Mouse (Mus musculus): ENCODE results near the gene Gstt4.

The Gstt4 gene

GRCm38 (mm10) chr10:75835761-75836531 lies 13.6 kb upstream of the Gstt4 start:
- peak; percentile 27 for DNase-seq

- DNase-seq, result peak; percentile 77
Measured at GRCm38 (mm10) chr10:75835307-75835706, 13.0 kb upstream of the Gstt4 start.

- no peak for DNase-seq
Measured at GRCm38 (mm10) chr10:75834721-75835120, 12.4 kb upstream of the Gstt4 start.

DNA sequence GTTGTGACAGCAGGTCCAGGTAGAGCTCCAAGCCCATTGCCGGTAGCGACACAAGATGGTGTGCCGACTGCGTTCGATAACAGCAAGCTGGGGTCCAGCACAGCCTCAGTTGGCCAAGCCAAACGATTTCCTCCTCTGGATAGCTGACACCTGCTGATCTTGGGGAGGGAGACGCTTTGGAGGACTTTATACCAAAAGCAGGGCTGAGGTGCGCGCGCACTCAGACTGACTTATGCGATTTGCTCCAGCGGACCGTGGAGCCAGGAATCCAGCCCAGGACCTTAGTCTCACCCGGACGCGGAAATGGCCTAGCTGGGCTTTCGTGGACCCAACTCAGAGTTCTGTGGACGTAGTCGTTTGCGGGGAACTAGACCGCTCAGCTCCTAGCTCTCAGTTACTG lies 11.9 kb upstream of the Gstt4 start:
- DNase-seq, result peak; percentile 78

- no peak for DNase-seq
Measured at GRCm38 (mm10) chr10:75833456-75834080, 11.2 kb upstream of the Gstt4 start.

DNA sequence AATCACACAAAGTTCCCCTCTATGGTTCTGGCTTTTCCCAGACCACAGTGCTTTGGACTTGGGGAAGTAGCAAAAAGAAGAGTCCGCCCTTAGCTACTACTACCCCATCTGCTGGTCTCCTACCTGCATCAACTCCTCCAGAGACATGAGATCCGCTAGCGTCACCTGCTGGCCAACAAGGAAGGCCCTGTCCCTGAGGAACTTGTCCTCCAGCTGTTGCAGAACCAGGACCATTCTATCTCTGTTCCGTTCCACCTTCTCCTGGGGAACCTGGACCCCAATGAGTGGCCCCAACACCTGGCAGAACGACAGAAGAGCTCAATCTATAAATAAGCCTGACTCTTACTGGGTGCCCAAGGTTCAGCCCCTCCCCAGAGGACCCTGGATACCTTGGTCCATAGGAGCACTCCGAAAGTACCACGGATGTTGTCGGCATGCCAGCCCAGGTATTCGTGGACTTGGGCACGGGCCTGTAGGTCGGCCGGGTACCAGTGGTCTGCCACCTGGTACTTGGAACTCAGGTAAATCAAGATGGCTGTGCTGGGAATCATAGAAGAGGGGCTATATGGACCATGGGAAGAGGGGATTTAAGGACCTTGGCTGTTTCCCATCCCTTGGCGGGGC lies 10.0 kb upstream of the Gstt4 start:
- DNase-seq, result peak; percentile 78

- no peak for DNase-seq
Measured at GRCm38 (mm10) chr10:75830275-75830670, 7.9 kb upstream of the Gstt4 start.

DNA sequence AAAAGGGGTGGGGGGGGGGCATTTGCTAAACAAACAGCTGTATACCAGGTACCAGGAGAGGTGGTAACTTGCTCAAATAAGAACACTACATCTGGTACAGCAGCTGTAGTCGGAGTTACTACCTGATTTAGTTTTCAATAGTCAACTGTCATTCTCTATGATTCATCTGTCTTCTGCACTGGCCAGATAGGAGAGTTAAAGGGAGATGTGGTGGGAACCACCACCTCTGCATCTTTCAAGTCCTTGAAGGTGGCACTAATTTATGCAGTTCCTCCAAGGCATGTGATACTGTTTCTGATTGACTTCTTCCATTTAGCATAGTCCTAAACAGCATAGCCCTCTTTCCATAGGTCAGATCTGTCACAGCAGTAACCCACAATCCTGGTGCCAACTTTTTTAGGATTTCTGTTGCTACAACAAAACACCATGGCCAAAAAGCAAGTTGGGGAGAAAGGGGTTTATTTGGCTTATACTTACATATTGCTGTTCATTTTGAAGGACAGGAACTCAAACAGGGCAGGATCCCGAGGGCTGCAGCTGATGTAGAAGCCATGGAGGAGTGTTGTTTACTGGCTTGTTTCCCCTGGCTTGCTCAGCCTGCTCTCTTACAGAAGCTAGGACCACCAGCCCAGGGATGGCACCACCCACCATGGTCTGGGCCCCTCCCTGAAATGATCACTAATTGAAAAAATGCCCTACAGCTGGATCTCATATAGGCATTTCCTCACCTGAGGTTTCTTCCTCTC lies 7.4 kb upstream of the Gstt4 start:
- no peak for DNase-seq

- no peak for DNase-seq
Measured at GRCm38 (mm10) chr10:75828500-75828931, 6.2 kb upstream of the Gstt4 start.

GRCm38 (mm10) chr10:75827668-75828360 lies 5.5 kb upstream of the Gstt4 start:
- no peak for DNase-seq

DNA sequence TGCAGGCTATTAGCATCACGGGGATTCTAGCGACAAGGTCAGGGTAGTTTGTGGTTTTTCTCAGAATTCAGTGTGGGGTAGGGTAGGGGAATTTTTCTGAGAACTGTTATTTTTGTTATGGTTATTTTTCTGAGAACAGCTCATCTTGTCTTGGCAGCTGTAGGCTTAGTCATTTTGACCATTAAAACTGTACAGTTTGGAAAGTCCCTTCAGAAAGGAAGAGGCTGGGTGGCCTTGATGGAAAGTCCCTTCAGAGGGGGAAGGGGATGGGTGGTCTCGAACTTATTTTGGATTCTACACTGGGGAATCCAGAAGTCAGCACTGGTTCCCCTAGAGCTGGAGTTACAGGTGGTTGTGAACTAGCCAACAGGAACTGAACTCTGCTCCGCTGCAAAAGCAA lies 2.2 kb upstream of the Gstt4 start:
- DNase-seq, result no peak

- no peak for DNase-seq
Measured at GRCm38 (mm10) chr10:75823782-75824181, 1.4 kb upstream of the Gstt4 start.

GRCm38 (mm10) chr10:75819882-75820281 lies 2.5 kb downstream of the Gstt4 start:
- no peak for DNase-seq

DNA sequence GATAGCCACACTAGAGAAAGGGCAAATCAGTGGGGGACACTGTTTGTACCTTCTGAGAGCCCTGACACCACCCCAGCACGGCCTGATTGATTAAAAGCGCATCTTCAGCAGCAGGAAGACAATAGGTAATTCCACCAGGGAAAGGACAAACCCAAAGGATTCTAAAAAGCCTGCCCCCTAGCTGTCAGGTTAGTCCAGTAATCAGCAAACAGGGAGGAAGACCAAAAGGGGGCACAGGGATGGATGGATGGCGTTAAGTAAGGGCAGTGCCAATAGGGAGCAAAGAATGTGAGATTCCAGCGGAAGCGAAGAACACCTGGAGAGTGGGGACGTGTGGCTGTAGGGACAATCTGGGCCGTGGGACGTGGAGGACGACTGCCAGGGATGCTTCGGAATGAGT lies 3.7 kb downstream of the Gstt4 start:
- DNase-seq, result no peak

- DNase-seq, result no peak
Measured at GRCm38 (mm10) chr10:75804217-75804616, 18.1 kb downstream of the Gstt4 start.

DNA sequence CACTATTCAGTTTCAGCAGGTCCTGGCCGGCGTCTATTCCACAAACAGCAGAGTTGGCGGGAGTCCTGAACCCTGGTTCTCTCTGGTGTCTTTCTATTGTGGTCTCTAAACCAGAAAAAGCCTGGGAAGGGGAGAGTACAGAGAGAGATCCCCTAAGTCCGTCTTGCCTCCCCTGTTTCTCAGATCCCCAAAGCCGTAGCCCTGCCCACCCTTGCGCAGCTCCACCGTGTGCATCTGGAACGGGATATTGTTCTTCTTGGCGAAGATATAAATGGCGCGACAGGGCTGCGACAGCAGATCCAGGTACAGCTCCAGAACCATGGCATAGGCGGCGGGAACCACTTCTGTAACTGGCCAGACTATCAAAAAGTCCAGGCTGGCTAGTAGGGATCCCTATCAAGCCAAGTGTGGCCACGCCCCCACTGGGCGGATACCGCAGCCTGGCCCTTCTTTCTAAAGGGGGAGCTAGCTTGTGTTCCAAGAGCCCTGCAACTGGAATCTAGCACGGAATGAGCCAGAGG lies 24.1 kb downstream of the Gstt4 start, which contains the start of gene Gstt1:
TSS of gene Gstt1 (minus strand) at position 409 of the 521 bp plus-strand sequence.
- DNase-seq, result peak; percentile 83

GRCm38 (mm10) chr10:75797619-75798175 lies 24.6 kb downstream of the Gstt4 start:
- peak; percentile 30 for DNase-seq

DNA sequence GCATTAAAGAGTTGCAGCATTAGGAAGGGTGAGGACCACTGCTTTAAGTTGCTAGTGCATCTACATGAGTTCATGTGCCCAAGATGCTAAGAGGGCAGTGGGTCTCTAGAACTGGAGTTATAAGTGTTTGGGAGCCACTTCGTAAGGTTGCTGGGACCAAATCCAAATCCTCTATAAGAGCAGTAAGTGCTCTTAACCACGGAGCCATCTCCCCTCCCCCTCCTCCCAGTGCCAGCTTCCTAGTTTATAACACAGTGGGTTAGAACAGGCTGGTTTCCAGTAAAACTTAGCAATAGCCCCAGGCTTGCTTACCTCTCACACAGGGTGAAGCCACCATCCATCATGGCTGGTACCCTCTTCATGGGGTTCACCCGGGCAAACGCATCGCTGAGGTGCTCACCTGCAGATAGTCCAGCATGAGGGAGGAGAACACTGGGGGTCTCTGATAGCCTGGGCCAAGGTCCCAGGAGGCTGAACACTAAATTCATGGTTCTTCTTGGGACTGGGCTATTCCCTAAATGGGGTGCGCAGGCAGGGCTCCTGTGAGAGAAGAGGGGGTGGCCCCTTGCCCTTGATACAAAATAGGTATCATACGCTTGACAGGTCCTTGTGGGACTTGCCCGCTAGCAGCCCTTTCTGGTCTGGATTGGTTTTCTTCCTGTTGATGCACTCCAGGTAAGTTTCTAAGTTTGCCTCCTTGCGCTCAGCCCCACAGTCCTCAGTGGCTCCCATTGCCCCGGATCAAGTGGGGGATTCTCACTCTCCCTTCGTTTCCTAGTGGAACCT lies 25.4 kb downstream of the Gstt4 start:
- DNase-seq, result no peak

- DNase-seq, result no peak
Measured at GRCm38 (mm10) chr10:75794880-75795279, 27.5 kb downstream of the Gstt4 start.

DNA sequence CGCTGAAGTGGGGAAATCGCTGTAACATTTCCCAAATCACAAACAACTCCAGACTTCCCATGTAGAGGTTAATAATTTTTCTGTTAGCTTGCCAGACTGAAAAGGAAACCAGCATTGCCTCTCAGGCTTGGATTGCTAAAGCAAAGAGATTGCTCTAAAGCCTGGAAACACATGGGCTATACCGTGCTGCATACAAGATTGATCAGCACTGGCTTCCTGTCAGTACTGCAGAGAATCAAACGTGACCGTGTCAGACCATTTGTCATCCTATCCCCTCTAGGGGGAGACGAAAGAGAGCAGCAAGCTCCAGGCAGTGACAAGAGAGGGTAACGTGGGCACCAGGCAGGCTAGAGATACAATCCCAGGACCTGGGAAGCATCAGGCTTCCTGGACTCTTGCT lies 31.6 kb downstream of the Gstt4 start:
- DNase-seq, result no peak

DNA sequence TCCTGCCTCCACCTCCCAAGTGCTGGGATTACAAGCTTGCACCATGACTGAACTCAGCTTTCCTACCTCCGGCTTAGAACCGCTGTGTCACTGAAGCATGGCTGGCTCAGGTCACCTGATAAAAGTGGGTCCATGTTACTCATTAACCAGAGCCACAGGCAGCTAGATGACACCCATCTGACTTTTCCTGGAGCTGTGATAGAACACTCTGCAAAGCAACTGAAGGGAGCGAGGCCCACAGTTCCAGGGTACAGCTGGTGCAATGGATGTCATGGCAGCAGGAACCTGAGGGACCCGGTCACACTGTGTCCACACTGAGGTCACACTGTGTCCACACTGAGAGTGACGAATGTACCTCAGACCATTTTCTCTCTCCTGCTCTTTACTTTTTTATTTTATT lies 32.5 kb downstream of the Gstt4 start:
- DNase-seq, result peak; percentile 49
